Mouse (Mus musculus): ENCODE data around the gene Man2a1. TPM values are rescaled to one million over a fixed set of nuclear protein-coding genes. Genes with fewer than 3 reads are reported as not detected.

The Man2a1 gene
- polyA plus RNA-seq, 1 experiment: 109 TPM

- no peak for TF ChIP-seq POLR2A (IDR thresholded peaks at IDR 0.05; ENCODE audit: low read depth, low read length)
- 0 out of 2 replicates have a peak, but pooled peaks cover 2% of the 10 kb centered on the region for H3K4me1 ChIP-seq (ENCODE audit: control insufficient read depth, insufficient read depth, low read length)
- H3K27ac ChIP-seq (ENCODE audit: insufficient read depth, low read length): no peak overlapping the region
- no peak overlapping the region for H3K4me3 ChIP-seq (ENCODE audit: insufficient read depth, low read length)
Measured at GRCm38 (mm10) chr17:64681461-64681860, 80.9 kb downstream of the Man2a1 start.

GRCm38 (mm10) chr17:64681927-64682326, 81.4 kb downstream of the Man2a1 start:
- H3K4me3 ChIP-seq (ENCODE audit: insufficient read depth, low read length): no peak overlapping the region
- no peaks in the 10 kb centered on the region for H3K4me1 ChIP-seq (ENCODE audit: control insufficient read depth, insufficient read depth, low read length)
- no peak overlapping the region for H3K27ac ChIP-seq (ENCODE audit: insufficient read depth, low read length)
- TF ChIP-seq CTCF (IDR thresholded peaks at IDR 0.05; ENCODE audit: borderline replicate concordance, insufficient read depth, low read length): no peak
- TF ChIP-seq POLR2A (IDR thresholded peaks at IDR 0.05; ENCODE audit: low read depth, low read length): no peak

GRCm38 (mm10) chr17:64684088-64684487, 83.6 kb downstream of the Man2a1 start:
- Histone ChIP-seq H3K27ac (ENCODE audit: insufficient read depth, low read length) (no peak overlapping the region; the same call in 1 of the 2 replicates), H3K4me3 (ENCODE audit: insufficient read depth, low read length) (no peak overlapping the region), H3K4me1 (ENCODE audit: control insufficient read depth, insufficient read depth, low read length) (no peaks in the 10 kb centered on the region)
- TF ChIP-seq CTCF (IDR thresholded peaks at IDR 0.05; ENCODE audit: borderline replicate concordance, insufficient read depth, low read length) (no peak), POLR2A (IDR thresholded peaks at IDR 0.05; ENCODE audit: low read depth, low read length) (no peak)

- Histone ChIP-seq H3K4me3 (ENCODE audit: insufficient read depth, low read length) (no peak overlapping the region), H3K27ac (ENCODE audit: insufficient read depth, low read length) (no peak overlapping the region), H3K4me1 (ENCODE audit: control insufficient read depth, insufficient read depth, low read length) (no peaks in the 10 kb centered on the region)
- TF ChIP-seq POLR2A (IDR thresholded peaks at IDR 0.05; ENCODE audit: low read depth, low read length) (no peak), CTCF (IDR thresholded peaks at IDR 0.05; ENCODE audit: borderline replicate concordance, insufficient read depth, low read length) (no peak)
Measured at GRCm38 (mm10) chr17:64685216-64685903, 84.8 kb downstream of the Man2a1 start.

GRCm38 (mm10) chr17:64689614-64690013, 89.1 kb downstream of the Man2a1 start:
- no peak overlapping the region for H3K4me3 ChIP-seq (ENCODE audit: insufficient read depth, low read length)
- no peak for TF ChIP-seq POLR2A (IDR thresholded peaks at IDR 0.05; ENCODE audit: low read depth, low read length)
- TF ChIP-seq CTCF (IDR thresholded peaks at IDR 0.05; ENCODE audit: borderline replicate concordance, insufficient read depth, low read length): no peak
- no peak overlapping the region for H3K27ac ChIP-seq (ENCODE audit: insufficient read depth, low read length)
- no peaks in the 10 kb centered on the region for H3K4me1 ChIP-seq (ENCODE audit: control insufficient read depth, insufficient read depth, low read length)

GRCm38 (mm10) chr17:64697277-64697831, 96.8 kb downstream of the Man2a1 start:
- no peak for TF ChIP-seq CTCF (IDR thresholded peaks at IDR 0.05; ENCODE audit: borderline replicate concordance, insufficient read depth, low read length)
- TF ChIP-seq POLR2A (IDR thresholded peaks at IDR 0.05; ENCODE audit: low read depth, low read length): no peak
- Histone ChIP-seq H3K4me1 (ENCODE audit: control insufficient read depth, insufficient read depth, low read length) (no peaks in the 10 kb centered on the region), H3K4me3 (ENCODE audit: insufficient read depth, low read length) (no peak overlapping the region), H3K27ac (ENCODE audit: insufficient read depth, low read length) (no peak overlapping the region)

GRCm38 (mm10) chr17:64698516-64698915, 98.0 kb downstream of the Man2a1 start:
- TF ChIP-seq POLR2A (IDR thresholded peaks at IDR 0.05; ENCODE audit: low read depth, low read length) (no peak), CTCF (IDR thresholded peaks at IDR 0.05; ENCODE audit: borderline replicate concordance, insufficient read depth, low read length) (no peak)
- no peak overlapping the region for H3K27ac ChIP-seq (ENCODE audit: insufficient read depth, low read length)
- H3K4me1 ChIP-seq (ENCODE audit: control insufficient read depth, insufficient read depth, low read length): no peaks in the 10 kb centered on the region
- H3K4me3 ChIP-seq (ENCODE audit: insufficient read depth, low read length): no peak overlapping the region

GRCm38 (mm10) chr17:64703649-64704230, 103.2 kb downstream of the Man2a1 start:
- no peak for TF ChIP-seq POLR2A (IDR thresholded peaks at IDR 0.05; ENCODE audit: low read depth, low read length)
- TF ChIP-seq CTCF (IDR thresholded peaks at IDR 0.05; ENCODE audit: borderline replicate concordance, insufficient read depth, low read length): no peak
- Histone ChIP-seq H3K4me1 (ENCODE audit: control insufficient read depth, insufficient read depth, low read length) (no peaks in the 10 kb centered on the region; the same call in 1 of the 2 replicates), H3K27ac (ENCODE audit: insufficient read depth, low read length) (no peak overlapping the region), H3K4me3 (ENCODE audit: insufficient read depth, low read length) (no peak overlapping the region)

- Histone ChIP-seq H3K4me1 (ENCODE audit: control insufficient read depth, insufficient read depth, low read length) (no peaks in the 10 kb centered on the region; the same call in 1 of the 2 replicates), H3K27ac (ENCODE audit: insufficient read depth, low read length) (no peak overlapping the region), H3K4me3 (ENCODE audit: insufficient read depth, low read length) (no peak overlapping the region)
- TF ChIP-seq POLR2A (IDR thresholded peaks at IDR 0.05; ENCODE audit: low read depth, low read length): no peak
- no peak for TF ChIP-seq CTCF (IDR thresholded peaks at IDR 0.05; ENCODE audit: borderline replicate concordance, insufficient read depth, low read length)
Measured at GRCm38 (mm10) chr17:64707529-64707928, 107.0 kb downstream of the Man2a1 start.

GRCm38 (mm10) chr17:64716318-64716717, 115.8 kb downstream of the Man2a1 start:
- Histone ChIP-seq H3K4me3 (ENCODE audit: insufficient read depth, low read length) (no peak overlapping the region), H3K27ac (ENCODE audit: insufficient read depth, low read length) (no peak overlapping the region), H3K4me1 (ENCODE audit: control insufficient read depth, insufficient read depth, low read length) (no peaks in the 10 kb centered on the region)
- TF ChIP-seq CTCF (IDR thresholded peaks at IDR 0.05; ENCODE audit: borderline replicate concordance, insufficient read depth, low read length) (no peak), POLR2A (IDR thresholded peaks at IDR 0.05; ENCODE audit: low read depth, low read length) (no peak)

Data from embryonic fibroblast, embryonic 13.5 days (primary cell).